Mouse (Mus musculus): Measurements from ENCODE around the gene Hs3st6. TPM values are rescaled to one million over a fixed set of nuclear protein-coding genes. Genes with fewer than 3 reads are reported as not detected.

The Hs3st6 gene
- polyA plus RNA-seq, 1 experiment from 2014 or later, result 0.24 TPM

DNA sequence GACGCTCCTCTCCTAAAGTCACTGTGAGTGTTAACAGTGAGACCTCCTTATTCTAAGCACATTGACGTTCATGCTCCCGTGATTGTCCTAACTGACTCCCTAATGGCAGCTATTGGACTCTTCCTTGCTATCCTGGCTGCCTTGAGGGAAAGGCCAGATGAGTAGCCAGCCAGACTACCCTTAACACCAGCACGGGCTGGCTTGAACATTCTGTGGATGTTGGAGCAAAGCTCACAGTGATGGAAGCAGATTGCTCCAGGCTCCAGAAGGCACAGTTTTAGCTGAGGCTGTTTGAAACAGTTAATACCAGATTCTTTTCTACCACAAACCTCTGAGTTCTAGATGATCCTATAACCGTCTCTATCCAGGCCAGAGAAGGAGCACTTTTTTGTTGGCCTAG is 8.9 kb upstream of the Hs3st6 start:
- Histone ChIP-seq H3K27ac (replicated peaks) (no peak overlapping the region), H3K4me3 (no peak overlapping the region), H3K36me3 (peaks cover 34% of the 10 kb centered on the region), H3K4me1 (no peaks in the 10 kb centered on the region), H3K27me3 (replicated peaks) (peaks cover 18% of the 10 kb centered on the region; the same call in 1 of the 2 replicates), H3K9me3 (no peaks in the 10 kb centered on the region), H3K9ac (no peak overlapping the region), H3K4me2 (no peak overlapping the region)
- no peak for ATAC-seq (ENCODE audit: extremely low read depth, insufficient number of reproducible peaks, low FRiP score, low TSS enrichment)
- 71% methylated on average over 5 of the region's 5 CpGs for WGBS

DNA sequence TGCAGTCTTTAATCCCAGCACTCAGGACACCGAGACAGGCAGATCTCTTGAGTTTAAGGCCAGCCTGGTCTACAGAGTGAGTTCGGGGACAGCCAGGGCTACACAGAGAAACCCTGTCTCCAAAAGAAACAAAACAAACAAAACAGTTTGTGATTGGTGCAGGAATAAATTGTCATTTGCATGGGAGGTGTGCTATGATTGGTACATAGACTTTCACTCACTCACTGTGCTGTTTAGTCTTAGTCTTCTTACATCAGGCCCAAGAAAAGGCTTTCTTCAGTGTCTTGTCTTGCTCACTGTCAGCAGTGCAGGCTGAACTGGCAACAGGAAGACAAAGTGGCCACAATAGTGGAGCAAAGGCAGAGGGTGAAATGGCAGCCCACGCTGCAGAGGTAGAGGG is 8.4 kb upstream of the Hs3st6 start:
- H3K4me2 ChIP-seq, result no peak overlapping the region
- H3K4me3 ChIP-seq, result no peak overlapping the region
- peaks cover 32% of the 10 kb centered on the region for H3K36me3 ChIP-seq
- no peaks in the 10 kb centered on the region for H3K9me3 ChIP-seq
- H3K27ac ChIP-seq (replicated peaks), result no peak overlapping the region
- H3K9ac ChIP-seq, result no peak overlapping the region
- 53% methylated on average over 3 of the region's 3 CpGs for WGBS
- H3K27me3 ChIP-seq (replicated peaks), result peaks cover 23% of the 10 kb centered on the region; the same call in 1 of the 2 replicates
- ATAC-seq (ENCODE audit: extremely low read depth, insufficient number of reproducible peaks, low FRiP score, low TSS enrichment), result no peak
- H3K4me1 ChIP-seq, result no peaks in the 10 kb centered on the region

DNA sequence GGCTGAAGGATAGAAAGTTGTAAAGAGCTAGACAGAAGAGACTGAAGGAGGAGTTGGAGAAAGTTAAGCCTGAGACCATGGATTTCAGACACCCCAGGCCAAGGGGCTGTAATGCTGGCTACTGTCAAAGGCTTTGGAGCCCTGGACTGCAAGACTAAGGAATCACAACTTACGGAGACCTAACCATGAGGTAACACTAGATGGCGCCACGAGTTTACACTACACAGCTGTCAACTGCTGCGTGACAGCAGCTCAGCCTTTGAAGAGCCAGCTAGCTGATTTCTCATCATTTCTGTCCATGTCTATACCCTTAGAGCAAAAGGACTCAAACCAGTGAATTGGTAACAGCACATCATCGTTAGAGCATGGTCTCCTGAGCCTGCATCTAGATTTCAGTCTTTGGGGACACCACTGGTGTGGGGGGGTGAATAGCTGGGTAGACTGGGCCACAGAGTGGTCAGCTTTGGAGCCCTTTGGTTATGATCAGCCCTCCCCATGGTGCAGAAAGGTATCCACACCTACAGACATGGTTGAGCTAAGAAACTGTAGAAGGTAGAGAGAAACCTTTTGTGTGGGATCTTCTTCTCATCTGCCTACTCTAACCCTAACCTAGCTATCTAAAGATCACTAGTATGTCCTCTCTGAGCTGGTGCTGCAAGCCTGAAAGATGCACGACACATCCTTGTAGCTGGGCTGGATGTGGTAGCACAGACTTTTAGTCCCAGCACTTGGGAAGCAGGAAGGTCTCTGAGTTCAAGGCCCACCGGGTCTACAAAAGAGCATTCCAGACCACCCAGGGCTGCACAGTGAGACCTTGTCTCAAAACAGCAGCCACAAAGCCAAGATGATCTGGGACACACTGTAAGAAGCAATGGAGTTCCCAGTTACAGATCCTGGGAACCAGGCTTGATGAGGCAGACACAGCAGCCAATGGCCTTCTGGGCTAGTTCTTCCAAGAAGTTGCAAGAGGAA is 7.0 kb upstream of the Hs3st6 start:
- Histone ChIP-seq H3K4me2 (no peak overlapping the region), H3K9me3 (no peaks in the 10 kb centered on the region), H3K4me1 (no peaks in the 10 kb centered on the region), H3K27ac (replicated peaks) (no peak overlapping the region), H3K9ac (no peak overlapping the region), H3K27me3 (replicated peaks) (peaks cover 36% of the 10 kb centered on the region), H3K36me3 (peaks cover 20% of the 10 kb centered on the region), H3K4me3 (no peak overlapping the region)
- no peak for ATAC-seq (ENCODE audit: extremely low read depth, insufficient number of reproducible peaks, low FRiP score, low TSS enrichment)
- 17% methylated on average over 7 of the region's 7 CpGs for whole genome bisulfite sequencing

DNA sequence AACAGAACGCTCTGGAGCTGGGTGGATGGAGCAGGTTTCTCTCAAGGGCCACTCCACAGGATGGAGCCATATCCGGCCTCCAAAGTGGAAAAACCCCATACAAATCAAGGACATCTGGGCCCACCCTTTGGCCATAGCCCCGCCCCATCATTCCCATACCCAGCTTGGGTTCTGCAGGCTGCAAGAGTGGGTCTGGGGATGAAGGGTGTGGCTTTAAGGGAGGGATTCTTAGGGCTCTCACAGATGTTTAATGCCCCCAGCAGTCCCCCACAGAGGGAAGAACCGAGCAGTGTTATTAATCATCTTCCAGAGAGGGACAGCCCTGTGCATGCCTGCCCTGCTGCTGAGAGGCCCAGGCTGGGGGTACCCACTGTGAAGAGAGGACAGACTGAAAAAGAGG is 5.8 kb upstream of the Hs3st6 start:
- WGBS, result 48% methylated on average over 4 of the region's 4 CpGs
- peaks cover 47% of the 10 kb centered on the region for H3K27me3 ChIP-seq (replicated peaks)
- no peak overlapping the region for H3K4me2 ChIP-seq
- no peak overlapping the region for H3K27ac ChIP-seq (replicated peaks)
- H3K4me3 ChIP-seq, result no peak overlapping the region
- H3K9me3 ChIP-seq, result no peaks in the 10 kb centered on the region
- H3K36me3 ChIP-seq, result peaks cover 8% of the 10 kb centered on the region
- ATAC-seq (ENCODE audit: extremely low read depth, insufficient number of reproducible peaks, low FRiP score, low TSS enrichment), result no peak
- no peaks in the 10 kb centered on the region for H3K4me1 ChIP-seq
- no peak overlapping the region for H3K9ac ChIP-seq

DNA sequence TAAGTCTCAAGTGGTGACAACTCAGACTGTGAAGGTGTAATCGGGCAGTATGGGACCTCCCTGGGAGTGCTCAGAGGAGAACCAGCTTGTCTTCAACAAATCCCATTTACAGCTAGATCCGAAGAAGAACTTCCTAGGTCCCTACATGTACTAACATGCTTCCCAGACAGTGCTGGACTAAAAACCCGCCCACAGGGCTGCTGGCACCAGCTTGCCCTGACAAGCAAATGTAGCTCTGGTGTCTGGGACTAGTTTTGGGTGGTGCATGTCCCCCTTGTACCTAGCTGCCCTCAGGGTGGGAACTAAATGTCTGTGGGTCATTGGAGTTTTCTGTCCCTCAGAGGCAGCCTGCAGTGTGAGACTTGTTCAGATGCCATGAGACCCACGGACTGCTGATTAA is 1.3 kb upstream of the Hs3st6 start:
- H3K9ac ChIP-seq, result no peak overlapping the region
- no peak overlapping the region for H3K4me3 ChIP-seq
- ATAC-seq (ENCODE audit: extremely low read depth, insufficient number of reproducible peaks, low FRiP score, low TSS enrichment), result no peak
- peaks cover 86% of the 10 kb centered on the region for H3K27me3 ChIP-seq (replicated peaks)
- no peaks in the 10 kb centered on the region for H3K9me3 ChIP-seq
- peaks cover 13% of the 10 kb centered on the region for H3K4me1 ChIP-seq
- 9% methylated on average over 4 of the region's 4 CpGs for WGBS
- no peak overlapping the region for H3K27ac ChIP-seq (replicated peaks)
- no peaks in the 10 kb centered on the region for H3K36me3 ChIP-seq
- H3K4me2 ChIP-seq, result no peak overlapping the region

DNA sequence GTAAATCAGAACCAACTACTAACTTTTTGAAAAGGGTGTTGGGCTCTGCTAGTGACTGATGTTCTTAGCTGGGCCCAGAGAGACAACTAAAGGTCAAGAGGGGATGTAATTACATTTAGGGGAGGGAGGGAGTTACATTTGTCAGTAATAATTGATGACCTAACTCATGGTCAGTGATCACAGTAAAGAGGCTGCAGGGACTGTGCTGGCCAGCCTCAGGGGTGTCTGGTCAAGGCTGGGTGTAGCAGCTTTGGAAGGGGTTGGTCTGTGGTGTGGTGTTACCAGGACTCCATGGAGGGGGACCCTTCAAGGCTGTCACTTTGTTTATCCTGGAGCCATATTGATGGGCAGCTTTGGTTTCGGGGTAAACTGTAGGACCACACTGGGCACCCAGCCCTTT is 4.6 kb downstream of the Hs3st6 start:
- H3K36me3 ChIP-seq, result no peaks in the 10 kb centered on the region
- WGBS, result 65% methylated on average over 1 of the region's 1 CpGs
- no peaks in the 10 kb centered on the region for H3K9me3 ChIP-seq
- H3K4me3 ChIP-seq, result no peak overlapping the region
- H3K9ac ChIP-seq, result no peak overlapping the region
- H3K4me2 ChIP-seq, result no peak overlapping the region
- peaks cover 18% of the 10 kb centered on the region for H3K4me1 ChIP-seq
- peaks cover 59% of the 10 kb centered on the region for H3K27me3 ChIP-seq (replicated peaks)
- ATAC-seq (ENCODE audit: extremely low read depth, insufficient number of reproducible peaks, low FRiP score, low TSS enrichment), result no peak
- H3K27ac ChIP-seq (replicated peaks), result no peak overlapping the region

DNA sequence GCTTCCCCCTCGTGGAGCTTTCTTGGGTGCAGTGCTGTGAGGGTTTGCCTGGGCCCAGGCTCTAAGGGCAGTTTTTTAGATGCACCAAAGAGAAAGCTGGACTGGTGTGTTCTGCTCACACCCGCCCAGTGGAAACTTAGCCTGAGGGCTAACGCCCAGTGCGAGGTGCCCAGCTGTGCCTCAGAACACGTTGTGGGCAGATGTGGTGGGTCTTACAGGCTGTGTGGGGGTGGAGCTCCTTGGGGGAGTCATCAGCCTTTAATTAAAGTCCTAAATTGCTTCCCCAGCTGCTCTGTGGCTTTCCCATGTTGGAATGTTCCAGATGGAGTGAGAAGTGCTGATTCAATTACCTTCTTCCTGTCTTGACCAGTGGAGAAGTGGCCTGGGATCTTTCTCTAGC is 8.3 kb downstream of the Hs3st6 start:
- H3K4me2 ChIP-seq, result no peak overlapping the region
- ATAC-seq (ENCODE audit: extremely low read depth, insufficient number of reproducible peaks, low FRiP score, low TSS enrichment), result no peak
- H3K4me1 ChIP-seq, result peaks cover 23% of the 10 kb centered on the region
- peaks cover 22% of the 10 kb centered on the region for H3K27me3 ChIP-seq (replicated peaks)
- H3K27ac ChIP-seq (replicated peaks), result no peak overlapping the region
- no peak overlapping the region for H3K9ac ChIP-seq
- 58% methylated on average over 5 of the region's 5 CpGs for WGBS
- no peak overlapping the region for H3K4me3 ChIP-seq
- H3K9me3 ChIP-seq, result no peaks in the 10 kb centered on the region
- no peaks in the 10 kb centered on the region for H3K36me3 ChIP-seq

DNA sequence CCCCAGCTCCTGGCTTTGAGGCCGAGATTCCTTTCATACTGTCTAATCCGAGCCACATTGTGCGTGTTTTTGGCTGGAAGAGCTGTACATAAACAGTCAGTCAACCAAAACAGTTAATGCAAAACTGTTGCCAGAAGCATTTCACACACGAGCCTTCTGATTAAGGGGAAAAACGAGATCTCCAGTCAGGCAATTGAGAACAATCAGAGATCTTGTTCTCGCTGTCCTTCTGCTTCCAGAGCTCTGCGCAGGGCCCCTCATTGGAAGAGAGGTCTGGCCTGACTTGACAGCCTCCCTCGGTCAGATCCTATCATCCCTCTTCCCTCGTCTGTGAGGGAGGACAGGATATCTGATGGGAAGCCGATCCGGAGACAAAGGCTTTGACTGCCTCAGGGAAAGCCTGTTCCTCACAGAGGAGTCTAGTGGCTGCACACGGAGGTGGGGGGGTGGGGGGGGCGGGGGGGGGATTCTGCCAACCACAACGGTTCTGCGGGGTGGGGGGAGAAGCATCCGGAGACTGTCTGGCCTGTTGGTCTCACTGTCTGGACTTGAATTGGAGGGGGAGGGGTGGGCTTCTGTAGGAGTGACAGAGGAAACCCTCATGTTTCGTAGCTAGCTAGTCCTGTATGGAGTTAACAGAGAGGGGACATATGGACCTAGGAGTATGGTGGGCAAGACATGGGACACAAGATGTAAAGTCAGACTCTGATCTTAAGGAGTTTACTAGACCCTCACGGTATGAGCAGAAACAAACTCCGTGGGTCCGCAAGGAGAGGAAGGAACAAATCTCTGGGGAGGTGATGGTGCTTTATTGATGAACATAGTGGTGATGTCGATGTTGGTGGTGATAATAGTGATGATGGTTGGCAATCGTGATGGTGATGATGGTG is 12.5 kb downstream of the Hs3st6 start:
- WGBS, result 35% methylated on average over 21 of the region's 22 CpGs
- ATAC-seq (ENCODE audit: extremely low read depth, insufficient number of reproducible peaks, low FRiP score, low TSS enrichment), result no peak

DNA sequence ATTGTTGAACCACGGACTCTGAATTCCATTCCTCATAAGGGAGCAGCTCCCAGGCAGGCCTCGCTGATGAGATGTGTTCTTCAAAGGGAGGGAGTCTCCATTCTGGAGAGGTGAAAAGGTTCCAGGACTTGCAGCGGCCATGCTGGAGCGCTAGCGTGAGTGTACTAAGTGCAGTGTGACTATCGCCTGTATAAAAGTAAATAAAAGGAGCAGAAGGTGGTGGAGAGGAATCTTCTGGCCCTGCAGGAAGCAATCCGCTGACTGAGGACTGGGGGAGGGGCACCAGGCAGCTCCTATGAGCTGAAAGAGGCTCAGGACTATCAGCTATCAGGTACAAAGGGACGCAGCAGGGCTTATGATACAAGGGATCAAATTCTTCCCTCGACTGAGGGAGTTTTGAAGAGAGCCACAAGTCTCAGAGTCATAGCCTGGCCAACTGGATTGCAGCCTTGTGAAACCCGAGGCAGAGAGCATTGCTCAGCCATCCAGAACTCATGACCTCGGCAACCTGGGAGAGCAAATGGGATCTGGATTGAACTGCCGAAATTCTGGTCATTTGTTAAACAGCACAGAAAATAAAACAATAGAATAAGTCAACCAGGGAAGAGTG is 13.6 kb downstream of the Hs3st6 start:
- Histone ChIP-seq H3K4me2 (no peak overlapping the region), H3K9me3 (no peaks in the 10 kb centered on the region), H3K36me3 (no peaks in the 10 kb centered on the region), H3K27me3 (replicated peaks) (peaks cover 10% of the 10 kb centered on the region), H3K27ac (replicated peaks) (no peak overlapping the region), H3K4me3 (no peak overlapping the region), H3K4me1 (peaks cover 29% of the 10 kb centered on the region), H3K9ac (0 out of 2 replicates have a peak overlapping the region, but pooled peaks have one; percentile 8)
- 25% methylated on average over 12 of the region's 12 CpGs for WGBS
- no peak for ATAC-seq (ENCODE audit: extremely low read depth, insufficient number of reproducible peaks, low FRiP score, low TSS enrichment)

More for the DNA sequence above, 12.5 kb downstream of the Hs3st6 start:
- H3K27ac ChIP-seq (replicated peaks), result no peak overlapping the region
- no peaks in the 10 kb centered on the region for H3K9me3 ChIP-seq
- H3K27me3 ChIP-seq (replicated peaks), result peaks cover 15% of the 10 kb centered on the region
- H3K4me1 ChIP-seq, result peaks cover 29% of the 10 kb centered on the region
- H3K4me2 ChIP-seq, result peak overlapping the region; percentile 35
- no peak overlapping the region for H3K4me3 ChIP-seq
- H3K9ac ChIP-seq, result peak overlapping the region; percentile 20
- H3K36me3 ChIP-seq, result no peaks in the 10 kb centered on the region

DNA sequence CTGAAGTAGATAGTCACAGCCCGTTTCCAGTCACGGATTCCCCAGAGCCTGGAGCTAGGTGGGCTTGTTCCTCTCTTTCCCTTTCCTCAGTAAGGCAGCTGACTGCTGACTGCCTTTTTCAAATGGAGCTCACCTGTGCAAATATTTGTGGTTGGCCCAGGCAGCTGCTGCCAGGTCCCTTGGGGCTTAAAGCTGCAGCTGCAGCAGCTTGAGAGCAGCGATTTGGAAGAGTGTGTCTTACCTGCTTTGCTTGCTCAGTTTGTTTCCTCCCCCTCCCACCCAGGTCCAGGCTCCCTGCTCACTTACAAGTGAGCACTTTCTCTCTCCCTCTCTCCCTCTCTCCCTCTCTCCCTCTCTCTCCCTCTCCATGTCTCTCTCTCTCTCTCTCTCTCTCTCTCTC is 16.4 kb downstream of the Hs3st6 start:
- H3K4me2 ChIP-seq, result no peak overlapping the region
- no peak for ATAC-seq (ENCODE audit: extremely low read depth, insufficient number of reproducible peaks, low FRiP score, low TSS enrichment)
- no peak overlapping the region for H3K9ac ChIP-seq
- H3K4me3 ChIP-seq, result no peak overlapping the region
- no peak overlapping the region for H3K27ac ChIP-seq (replicated peaks)
- H3K36me3 ChIP-seq, result no peaks in the 10 kb centered on the region
- peaks cover 16% of the 10 kb centered on the region for H3K4me1 ChIP-seq
- WGBS, result 38% methylated on average over 3 of the region's 3 CpGs
- H3K9me3 ChIP-seq, result 0 out of 2 replicates have a peak, but pooled peaks cover 5% of the 10 kb centered on the region
- peaks cover 10% of the 10 kb centered on the region for H3K27me3 ChIP-seq (replicated peaks)

DNA sequence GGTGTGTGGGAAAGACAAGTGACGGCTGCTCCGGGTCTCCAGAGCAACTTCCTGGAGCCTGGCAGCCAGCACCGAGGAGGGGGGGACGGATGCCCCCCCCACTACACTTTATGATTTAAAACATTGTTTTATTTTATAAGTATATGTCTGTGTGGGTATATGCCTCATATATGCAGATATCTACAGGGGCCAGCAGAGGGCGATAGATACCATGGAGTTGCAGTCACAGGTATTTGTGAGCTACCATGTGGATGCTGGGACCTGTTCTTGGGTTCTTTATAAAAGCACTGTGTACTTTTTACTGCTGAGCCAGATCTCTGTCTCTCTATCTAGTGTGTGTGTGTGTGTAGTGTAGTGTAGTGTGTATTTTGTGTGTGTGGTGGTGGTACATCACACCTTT is 20.5 kb downstream of the Hs3st6 start:
- Histone ChIP-seq H3K4me2 (no peak overlapping the region), H3K4me3 (no peak overlapping the region), H3K9me3 (0 out of 2 replicates have a peak, but pooled peaks cover 5% of the 10 kb centered on the region), H3K4me1 (0 out of 2 replicates have a peak, but pooled peaks cover 8% of the 10 kb centered on the region), H3K27ac (replicated peaks) (no peak overlapping the region), H3K27me3 (replicated peaks) (peaks cover 6% of the 10 kb centered on the region), H3K9ac (no peak overlapping the region), H3K36me3 (no peaks in the 10 kb centered on the region)
- 81% methylated on average over 5 of the region's 5 CpGs for whole genome bisulfite sequencing
- ATAC-seq (ENCODE audit: extremely low read depth, insufficient number of reproducible peaks, low FRiP score, low TSS enrichment), result no peak

All from heart, embryonic 13.5 days (tissue).